Comparison of ENCODE assay signal across 8 mouse cellular contexts in the genomic region with DNA sequence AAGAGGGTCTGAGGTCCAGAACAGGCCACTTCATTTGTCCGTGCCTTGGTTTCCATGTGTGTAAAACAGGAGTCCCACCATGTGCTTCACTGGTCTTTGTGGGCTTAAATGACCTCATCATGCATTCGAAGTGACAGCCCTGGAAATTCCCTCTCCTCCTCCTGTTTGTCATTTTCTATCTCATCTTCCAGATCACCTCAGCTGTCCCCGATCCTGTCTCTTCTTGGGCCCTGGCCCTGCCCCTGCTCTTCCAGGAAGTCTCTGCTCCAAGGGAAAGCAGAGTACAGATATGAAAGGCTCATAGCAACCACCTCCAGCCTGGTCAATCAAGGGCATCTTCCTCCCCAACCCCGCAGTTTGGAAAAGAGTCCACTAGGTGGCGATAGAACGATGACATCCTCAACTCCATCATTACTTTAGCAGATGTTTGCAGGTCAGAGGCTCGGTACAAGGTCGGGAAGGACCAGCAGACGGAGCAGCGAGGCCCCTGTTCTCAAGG. TPM values are rescaled to one million over a fixed set of nuclear protein-coding genes. Genes with fewer than 3 reads are reported as not detected.
A peak's percentile ranks its signal among the peaks of the same experiment; 100 is the strongest.
DNase-seq lines count a peak whose midpoint lies in the region; ATAC-seq and TF ChIP-seq lines count a peak whose summit lies in the region.
"Had no signal": no experiment of that assay in that cellular context is flagged by ENCODE, and none has a peak within 500 bp of the region (broad histone marks: within the 10 kb centered on the region; RNA-seq: fewer than 3 reads in every experiment).

No protein-coding gene starts in this region.

- ATAC-seq in lung, embryonic 14.5 days (ENCODE audit: insufficient read depth): no peak

- H3K27ac ChIP-seq in MEL (ENCODE audit: control insufficient read depth, low read depth, low read length): no peak overlapping the region
- peak overlapping the region; percentile 74 for H3K27ac ChIP-seq in bone marrow, adult 2 months (ENCODE audit: control insufficient read depth, insufficient read depth, low read depth, low read length, poor library complexity)
- H3K27ac ChIP-seq in lung, embryonic 14.5 days (ENCODE audit: low read depth): no peak overlapping the region
- H3K27ac ChIP-seq: hindbrain, embryonic 15.5 days had no signal

- DNase-seq in left cerebral cortex, postnatal 4 days: peak; percentile 51
- DNase-seq in left cerebral cortex, postnatal 25 days (ENCODE audit: low spot score in 2 of 2): no peak
- peak; percentile 73 for DNase-seq in MEL (ENCODE audit: low read depth, low spot score)
- DNase-seq in forelimb bud, embryonic 11.5 days (ENCODE audit: low read depth, low spot score): peak; percentile 79
- DNase-seq in lung, embryonic 14.5 days: peak; percentile 71
- peak; percentile 61 to 76 for DNase-seq in spleen, postnatal 36 days (ENCODE audit: low spot score in 2 of 2)

- H3K9me3 ChIP-seq in MEL (replicated peaks; ENCODE audit: insufficient read depth, low read length): no peaks in the 10 kb centered on the region
- H3K9me3 ChIP-seq in lung, embryonic 14.5 days (ENCODE audit: low read depth, low read length): no peaks in the 10 kb centered on the region
- H3K9me3 ChIP-seq: hindbrain, embryonic 15.5 days had no signal

- no peak overlapping the region for H3K9ac ChIP-seq in MEL (ENCODE audit: control insufficient read depth, low read depth, low read length, poor library complexity, severe bottlenecking)
- no peak overlapping the region for H3K9ac ChIP-seq in lung, embryonic 14.5 days
- H3K9ac ChIP-seq: hindbrain, embryonic 15.5 days had no signal

- no peaks in the 10 kb centered on the region for H3K36me3 ChIP-seq in MEL (ENCODE audit: control insufficient read depth in 1 of 2, insufficient read depth in 2 of 2, low read length in 2 of 2)
- H3K36me3 ChIP-seq in lung, embryonic 14.5 days (ENCODE audit: insufficient read depth): no peaks in the 10 kb centered on the region
- H3K36me3 ChIP-seq: hindbrain, embryonic 15.5 days had no signal

- no peak for TF ChIP-seq POLR2A in MEL (IDR thresholded peaks at IDR 0.05; ENCODE audit: control insufficient read depth in 1 of 2, insufficient read depth in 1 of 2, low read depth in 1 of 2, low read length in 2 of 2, poor library complexity in 1 of 2)
- TF ChIP-seq POLR2A in bone marrow, adult 2 months (IDR thresholded peaks at IDR 0.05; ENCODE audit: borderline replicate concordance, control insufficient read depth, low read depth, low read length): no peak

- peak; percentile 66 for TF ChIP-seq RAD21 in MEL (IDR thresholded peaks at IDR 0.05; ENCODE audit: low read depth, low read length)

- peaks cover 0 to 4% of the 10 kb centered on the region in 2 experiments; a peak in 1 of 4 replicates for H3K4me1 ChIP-seq in MEL (ENCODE audit: control insufficient read depth in 1 of 2, insufficient read depth in 2 of 2, low read length in 2 of 2)
- H3K4me1 ChIP-seq in bone marrow, adult 2 months (ENCODE audit: control insufficient read depth, insufficient read depth, low read length): peaks cover 4% of the 10 kb centered on the region; the same call in 1 of the 2 replicates
- no peaks in the 10 kb centered on the region for H3K4me1 ChIP-seq in lung, embryonic 14.5 days (ENCODE audit: insufficient read depth)

- peak; percentile 69 to 84 (median 71) for TF ChIP-seq CTCF in MEL (IDR thresholded peaks at IDR 0.05 in 2 of 3, conservative IDR thresholded peaks at IDR 0.05 in 1 of 3; ENCODE audit: control insufficient read depth in 1 of 3, insufficient read depth in 1 of 3, low read depth in 2 of 3, low read length in 3 of 3, poor library complexity in 1 of 3, severe bottlenecking in 1 of 3)
- TF ChIP-seq CTCF in bone marrow, adult 2 months (IDR thresholded peaks at IDR 0.05; ENCODE audit: control insufficient read depth, insufficient read depth, low read length): peak; percentile 70
- TF ChIP-seq CTCF in lung, embryonic 14.5 days (IDR thresholded peaks at IDR 0.05; ENCODE audit: low read depth): peak; percentile 82

- no peak overlapping the region for H3K4me3 ChIP-seq in MEL (ENCODE audit: control insufficient read depth in 1 of 2, insufficient read depth in 1 of 2, low read depth in 2 of 2, low read length in 2 of 2)
- H3K4me3 ChIP-seq in bone marrow, adult 2 months (replicated peaks; ENCODE audit: control insufficient read depth, low read depth, low read length): no peak overlapping the region
- no peak overlapping the region for H3K4me3 ChIP-seq in lung, embryonic 14.5 days (ENCODE audit: low read depth, low read length)
- H3K4me3 ChIP-seq: hindbrain, embryonic 15.5 days had no signal

- WGBS in bone marrow, adult 2 months: 17% methylated on average over 10 of the region's 10 CpGs
- WGBS in lung, embryonic 14.5 days: 20% methylated on average over 10 of the region's 10 CpGs

- H3K27me3 ChIP-seq in MEL (ENCODE audit: control insufficient read depth in 1 of 2, insufficient read depth in 2 of 2, low read length in 2 of 2): no peaks in the 10 kb centered on the region; a peak in 1 of 4 replicates
- no peaks in the 10 kb centered on the region for H3K27me3 ChIP-seq in lung, embryonic 14.5 days (ENCODE audit: insufficient read depth, low read length)
- H3K27me3 ChIP-seq: hindbrain, embryonic 15.5 days had no signal

- TF ChIP-seq EP300 in MEL (IDR thresholded peaks at IDR 0.05; ENCODE audit: low read depth in 1 of 2, low read length in 2 of 2): no peak

- no peaks in the 10 kb centered on the region for H3K79me2 ChIP-seq in MEL (ENCODE audit: control insufficient read depth, insufficient read depth, low read length, poor library complexity)

- intact Hi-C loops in left cerebral cortex, postnatal 4 days (cut with DNase I): no loop called here
- intact Hi-C loops in left cerebral cortex, postnatal 25 days (cut with DNase I): loop anchor here (5.0 kb wide), 1 partner anchor 42 kb away; the partner anchor contains the start of gene Zbtb5

- H3K4me2 ChIP-seq in lung, embryonic 14.5 days: no peak overlapping the region
- H3K4me2 ChIP-seq: hindbrain, embryonic 15.5 days had no signal

TF ChIP-seq in MEL, 35 proteins besides CTCF, POLR2A, EP300 and RAD21 (continues in another document):
- TF ChIP-seq MAZ (IDR thresholded peaks at IDR 0.05; ENCODE audit: low read depth, low read length) (no peak), CHD1 (IDR thresholded peaks at IDR 0.05; ENCODE audit: low read depth, low read length) (no peak), RCOR1 (IDR thresholded peaks at IDR 0.05; ENCODE audit: low read depth, low read length) (0 out of 2 replicates have a peak, but pooled peaks have one; percentile 9), UBTF (IDR thresholded peaks at IDR 0.05; ENCODE audit: borderline replicate concordance, insufficient read depth, low read depth, low read length) (no peak), MYB (IDR thresholded peaks at IDR 0.05; ENCODE audit: low read depth, low read length) (no peak), GABPA (IDR thresholded peaks at IDR 0.05; ENCODE audit: low read depth, low read length) (no peak), ZC3H11A (IDR thresholded peaks at IDR 0.05; ENCODE audit: low read depth, low read length) (peak; percentile 39), BHLHE40 (IDR thresholded peaks at IDR 0.05; ENCODE audit: borderline replicate concordance, low read depth, low read length) (no peak), USF2 (IDR thresholded peaks at IDR 0.05; ENCODE audit: borderline replicate concordance in 1 of 2, insufficient read depth in 1 of 2, low read depth in 1 of 2, low read length in 2 of 2) (no peak), CHD2 (IDR thresholded peaks at IDR 0.05; ENCODE audit: low read length) (no peak), ZMIZ1 (IDR thresholded peaks at IDR 0.05; ENCODE audit: low read depth, low read length) (no peak), MXI1 (IDR thresholded peaks at IDR 0.05; ENCODE audit: low read depth, low read length) (no peak), TBP (IDR thresholded peaks at IDR 0.05; ENCODE audit: low read depth, low read length) (no peak), KAT2A (conservative IDR thresholded peaks at IDR 0.05; ENCODE audit: low read depth, low read length) (no peak), POLR2AphosphoS5 (IDR thresholded peaks at IDR 0.05; ENCODE audit: borderline replicate concordance, low read depth, low read length) (no peak), MYC (IDR thresholded peaks at IDR 0.05; ENCODE audit: low read depth, low read length) (no peak), SMC3 (IDR thresholded peaks at IDR 0.05; ENCODE audit: low read depth, low read length) (peak; percentile 71), ZNF384 (IDR thresholded peaks at IDR 0.05; ENCODE audit: low read depth, low read length) (no peak), MAFK (IDR thresholded peaks at IDR 0.05; ENCODE audit: borderline replicate concordance, low read depth, low read length) (no peak)

RNA-seq across cellular contexts. Expression of gene Grhpr, which starts 10.5 kb away (rescaled TPM):
- 10 to 100 TPM in 1 of 2 experiments, 1 to 10 TPM in 1; 9.8 to 12.0 TPM for total RNA-seq in left cerebral cortex, postnatal 4 days (2021)
- 10 to 100 TPM; 20.2 to 24.0 TPM for total RNA-seq in left cerebral cortex, postnatal 25 days (2021)
- total RNA-seq in MEL (2012; rRNA removed): 27.3 and 43.0 TPM in 2 replicates
- polyA plus RNA-seq in MEL (2012; ENCODE audit: insufficient read depth in 1 of 2, insufficient read length in 2 of 2, low read depth in 1 of 2, low replicate concordance in 2 of 2, missing spikeins in 1 of 2): 10 to 100 TPM in 1 of 2 experiments, not detected in 1; 76.4 TPM
- 5.9 and 8.7 TPM in 2 replicates for polyA plus RNA-seq in bone marrow, adult 2 months (2011; ENCODE audit: insufficient read depth, insufficient read length, low replicate concordance, missing spikeins)
- polyA plus RNA-seq in lung, embryonic 14.5 days (2014; fragmentation: Nextera tagmentation; extraction: Ambion mirVana): 46.2 and 50.1 TPM in 2 replicates

RNA-seq across cellular contexts. Expression of gene Zbtb5, which starts 41.6 kb away (rescaled TPM):
- 10 to 100 TPM; 30.9 to 33.0 TPM for total RNA-seq in left cerebral cortex, postnatal 4 days (2021)
- total RNA-seq in left cerebral cortex, postnatal 25 days (2021): 1 to 10 TPM; 8.2 to 9.5 TPM
- 7.8 and 9.1 TPM in 2 replicates for total RNA-seq in MEL (2012; rRNA removed)
- polyA plus RNA-seq in MEL (2012; ENCODE audit: insufficient read depth in 1 of 2, insufficient read length in 2 of 2, low read depth in 1 of 2, low replicate concordance in 2 of 2, missing spikeins in 1 of 2): 10 to 100 TPM in 1 of 2 experiments, not detected in 1; 10.2 TPM
- 3.3 and 6.5 TPM in 2 replicates for polyA plus RNA-seq in bone marrow, adult 2 months (2011; ENCODE audit: insufficient read depth, insufficient read length, low replicate concordance, missing spikeins)
- polyA plus RNA-seq in lung, embryonic 14.5 days (2014; fragmentation: Nextera tagmentation; extraction: Ambion mirVana): 22.2 and 23.7 TPM in 2 replicates

RNA-seq across cellular contexts. Expression of gene Polr1e, which starts 47.7 kb away (rescaled TPM):
- 10 to 100 TPM; 21.0 to 22.6 TPM for total RNA-seq in left cerebral cortex, postnatal 4 days (2021)
- 10 to 100 TPM in 1 of 2 experiments, 1 to 10 TPM in 1; 9.5 to 11.5 TPM for total RNA-seq in left cerebral cortex, postnatal 25 days (2021)
- total RNA-seq in MEL (2012; rRNA removed): 35.4 and 40.8 TPM in 2 replicates
- 10 to 100 TPM in 1 of 2 experiments, not detected in 1; 51.5 TPM for polyA plus RNA-seq in MEL (2012; ENCODE audit: insufficient read depth in 1 of 2, insufficient read length in 2 of 2, low read depth in 1 of 2, low replicate concordance in 2 of 2, missing spikeins in 1 of 2)
- 7.8 and 11.3 TPM in 2 replicates for polyA plus RNA-seq in bone marrow, adult 2 months (2011; ENCODE audit: insufficient read depth, insufficient read length, low replicate concordance, missing spikeins)
- polyA plus RNA-seq in lung, embryonic 14.5 days (2014; fragmentation: Nextera tagmentation; extraction: Ambion mirVana): 40.1 and 43.3 TPM in 2 replicates

Comparison
In these comparisons a context has a peak if more than half of its experiments do, and no peak if none do; other contexts are left out.
1. DNase-seq: peak in left cerebral cortex, postnatal 4 days (single experiment), MEL (single experiment), forelimb bud, embryonic 11.5 days (single experiment), lung, embryonic 14.5 days (single experiment) and spleen, postnatal 36 days (2 of 2); none in left cerebral cortex, postnatal 25 days (0 of 2).
2. Peak in every context shown above with its lines, with median percentiles within 50 percentile points of each other: CTCF ChIP-seq.